Mouse (Mus musculus): ENCODE results near the gene Mapk3. TPM values are rescaled to one million over a fixed set of nuclear protein-coding genes. Genes with fewer than 3 reads are reported as not detected.

Gene Mapk3
- polyA plus RNA-seq, 1 experiment = 130 TPM

DNA sequence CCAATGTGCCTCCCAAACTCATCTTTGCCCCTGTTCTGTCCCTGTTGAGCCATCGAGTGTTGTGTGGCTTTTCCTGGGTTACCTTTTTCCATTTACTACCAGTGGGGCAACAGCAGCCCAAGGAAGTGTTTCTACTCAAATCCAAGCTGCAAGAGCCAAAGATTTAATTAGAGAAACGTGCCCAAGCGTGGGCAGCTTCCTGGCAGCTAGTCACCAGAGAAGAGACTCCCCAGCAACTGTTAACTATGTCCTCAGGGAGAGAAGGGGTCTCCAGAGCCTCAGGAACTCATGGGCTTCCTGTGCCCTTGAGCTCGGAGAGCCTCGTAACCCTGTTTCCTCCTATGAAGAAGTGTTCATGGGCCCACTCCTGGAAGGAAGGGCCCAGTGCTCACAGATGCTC, 18.4 kb upstream of the Mapk3 start:
- WGBS = 85% methylated on average over 5 of the region's 5 CpGs
- no peak overlapping the region for H3K27ac ChIP-seq (ENCODE audit: control insufficient read depth, insufficient read depth, low read length)
- H3K4me3 ChIP-seq (ENCODE audit: control insufficient read depth, insufficient read depth, low read length) = no peak overlapping the region
- DNase-seq = no peak
- TF ChIP-seq CTCF (IDR thresholded peaks at IDR 0.05; ENCODE audit: borderline replicate concordance, control insufficient read depth, extremely low read depth, insufficient read depth, low read length, poor library complexity) = no peak
- no peak for TF ChIP-seq POLR2A (IDR thresholded peaks at IDR 0.05; ENCODE audit: control insufficient read depth, extremely low read depth, insufficient read depth, low read length, poor library complexity)
- H3K4me1 ChIP-seq (replicated peaks; ENCODE audit: control insufficient read depth, insufficient read depth, low read length) = no peaks in the 10 kb centered on the region
- no peaks in the 10 kb centered on the region for H3K36me3 ChIP-seq (ENCODE audit: control insufficient read depth, insufficient read depth, low read length)
- no peaks in the 10 kb centered on the region for H3K27me3 ChIP-seq (ENCODE audit: control insufficient read depth, insufficient read depth, low read length)

DNA sequence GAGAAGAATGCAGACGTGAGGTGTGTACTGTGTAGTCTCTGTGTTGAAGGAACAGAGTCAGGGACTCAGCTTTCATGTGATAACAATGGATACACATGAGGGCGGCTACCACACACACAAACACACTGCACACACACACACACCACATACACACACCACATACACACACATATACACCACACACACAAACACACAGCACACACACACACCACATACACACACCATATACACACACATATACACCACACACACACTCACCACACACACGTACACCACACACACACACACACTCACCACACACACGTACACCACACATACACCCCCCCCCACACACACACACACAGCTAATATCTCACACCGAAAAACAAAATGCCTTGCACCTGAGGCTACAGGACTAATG, 17.9 kb upstream of the Mapk3 start:
- H3K4me1 ChIP-seq (replicated peaks; ENCODE audit: control insufficient read depth, insufficient read depth, low read length) = no peaks in the 10 kb centered on the region
- H3K27ac ChIP-seq (ENCODE audit: control insufficient read depth, insufficient read depth, low read length) = no peak overlapping the region
- no peak overlapping the region for H3K4me3 ChIP-seq (ENCODE audit: control insufficient read depth, insufficient read depth, low read length)
- no peaks in the 10 kb centered on the region for H3K27me3 ChIP-seq (ENCODE audit: control insufficient read depth, insufficient read depth, low read length)
- no peak for DNase-seq
- WGBS = 97% methylated on average over 5 of the region's 5 CpGs
- no peaks in the 10 kb centered on the region for H3K36me3 ChIP-seq (ENCODE audit: control insufficient read depth, insufficient read depth, low read length)
- TF ChIP-seq POLR2A (IDR thresholded peaks at IDR 0.05; ENCODE audit: control insufficient read depth, extremely low read depth, insufficient read depth, low read length, poor library complexity) = no peak
- TF ChIP-seq CTCF (IDR thresholded peaks at IDR 0.05; ENCODE audit: borderline replicate concordance, control insufficient read depth, extremely low read depth, insufficient read depth, low read length, poor library complexity) = no peak

DNA sequence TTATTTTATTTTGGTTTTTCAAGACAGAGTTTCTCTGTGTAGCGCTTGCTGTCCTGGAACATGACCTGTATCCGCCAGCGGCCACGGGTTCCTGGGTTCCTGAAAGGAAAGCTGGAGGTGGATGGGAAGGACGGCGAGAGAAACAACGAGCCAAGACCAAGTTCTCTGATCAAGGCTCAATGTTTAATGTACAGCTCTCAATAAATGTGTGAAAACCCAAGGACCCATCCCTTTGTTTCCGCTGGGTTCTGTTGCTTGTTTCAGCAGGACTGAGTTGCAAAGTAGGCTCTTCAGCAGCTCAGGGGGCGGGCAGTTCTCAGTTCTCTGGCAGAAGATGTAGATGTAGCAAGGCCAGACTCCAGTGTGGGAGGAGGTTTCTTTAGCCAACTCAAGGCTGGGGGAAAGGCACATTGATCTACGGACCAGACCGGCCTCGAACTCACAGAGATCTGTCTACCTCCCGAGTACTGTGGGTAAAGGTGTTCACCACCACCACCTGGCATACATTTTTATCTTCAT, 17.4 kb upstream of the Mapk3 start:
- no peak overlapping the region for H3K4me3 ChIP-seq (ENCODE audit: control insufficient read depth, insufficient read depth, low read length)
- WGBS = 95% methylated on average over 13 of the region's 13 CpGs
- DNase-seq = no peak
- no peaks in the 10 kb centered on the region for H3K4me1 ChIP-seq (replicated peaks; ENCODE audit: control insufficient read depth, insufficient read depth, low read length)
- H3K27me3 ChIP-seq (ENCODE audit: control insufficient read depth, insufficient read depth, low read length) = no peaks in the 10 kb centered on the region
- no peaks in the 10 kb centered on the region for H3K36me3 ChIP-seq (ENCODE audit: control insufficient read depth, insufficient read depth, low read length)
- TF ChIP-seq POLR2A (IDR thresholded peaks at IDR 0.05; ENCODE audit: control insufficient read depth, extremely low read depth, insufficient read depth, low read length, poor library complexity) = no peak
- H3K27ac ChIP-seq (ENCODE audit: control insufficient read depth, insufficient read depth, low read length) = no peak overlapping the region

DNA sequence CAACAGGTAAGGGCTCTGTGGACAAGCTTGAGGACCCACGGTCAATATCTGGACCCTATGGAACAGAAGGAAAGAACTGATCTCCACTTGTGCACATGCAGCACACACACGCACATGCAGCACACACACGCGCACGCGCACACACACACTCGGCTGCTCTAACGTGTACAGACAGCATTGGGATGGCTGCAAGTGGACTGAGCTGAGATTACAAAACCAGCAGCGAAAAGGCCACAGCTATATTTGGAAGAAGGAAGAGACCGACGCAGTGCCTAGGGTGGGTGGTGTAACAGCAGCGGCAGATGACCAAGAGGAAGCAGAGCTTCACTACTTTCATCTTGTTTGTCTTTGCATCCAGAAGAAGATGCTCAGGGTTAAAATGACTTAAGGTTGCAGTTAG, 13.3 kb upstream of the Mapk3 start:
- no peak for TF ChIP-seq POLR2A (IDR thresholded peaks at IDR 0.05; ENCODE audit: control insufficient read depth, extremely low read depth, insufficient read depth, low read length, poor library complexity)
- TF ChIP-seq CTCF (IDR thresholded peaks at IDR 0.05; ENCODE audit: borderline replicate concordance, control insufficient read depth, extremely low read depth, insufficient read depth, low read length, poor library complexity) = no peak
- 69% methylated on average over 12 of the region's 12 CpGs for WGBS
- no peaks in the 10 kb centered on the region for H3K27me3 ChIP-seq (ENCODE audit: control insufficient read depth, insufficient read depth, low read length)
- H3K36me3 ChIP-seq (ENCODE audit: control insufficient read depth, insufficient read depth, low read length) = no peaks in the 10 kb centered on the region
- H3K4me3 ChIP-seq (ENCODE audit: control insufficient read depth, insufficient read depth, low read length) = no peak overlapping the region
- no peak overlapping the region for H3K27ac ChIP-seq (ENCODE audit: control insufficient read depth, insufficient read depth, low read length)
- H3K4me1 ChIP-seq (replicated peaks; ENCODE audit: control insufficient read depth, insufficient read depth, low read length) = peaks cover 5% of the 10 kb centered on the region; the same call in 1 of the 2 replicates
- DNase-seq = no peak

DNA sequence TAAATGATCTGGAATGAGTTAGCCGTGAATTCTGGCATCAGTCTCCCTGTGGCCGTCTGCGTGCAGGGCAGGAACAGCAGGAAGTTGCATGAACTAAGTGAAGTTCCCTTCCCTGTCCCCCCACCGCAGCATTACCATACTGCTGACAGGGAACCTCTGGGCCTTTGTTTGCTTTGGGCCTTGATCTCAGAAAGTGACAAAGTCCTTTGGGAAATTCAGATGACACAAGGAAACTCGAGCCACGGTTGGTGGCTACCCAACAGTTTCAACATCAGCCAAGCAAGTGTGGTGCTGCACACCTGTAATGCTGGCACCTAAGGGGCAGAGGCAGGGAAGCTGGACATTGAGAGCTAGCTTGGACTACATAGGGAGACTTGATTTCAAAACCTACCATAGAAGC, 12.6 kb upstream of the Mapk3 start:
- H3K27me3 ChIP-seq (ENCODE audit: control insufficient read depth, insufficient read depth, low read length) = no peaks in the 10 kb centered on the region
- H3K36me3 ChIP-seq (ENCODE audit: control insufficient read depth, insufficient read depth, low read length) = no peaks in the 10 kb centered on the region
- TF ChIP-seq POLR2A (IDR thresholded peaks at IDR 0.05; ENCODE audit: control insufficient read depth, extremely low read depth, insufficient read depth, low read length, poor library complexity) = no peak
- no peak for TF ChIP-seq CTCF (IDR thresholded peaks at IDR 0.05; ENCODE audit: borderline replicate concordance, control insufficient read depth, extremely low read depth, insufficient read depth, low read length, poor library complexity)
- no peak overlapping the region for H3K4me3 ChIP-seq (ENCODE audit: control insufficient read depth, insufficient read depth, low read length)
- H3K27ac ChIP-seq (ENCODE audit: control insufficient read depth, insufficient read depth, low read length) = no peak overlapping the region
- H3K4me1 ChIP-seq (replicated peaks; ENCODE audit: control insufficient read depth, insufficient read depth, low read length) = peaks cover 5% of the 10 kb centered on the region; the same call in 1 of the 2 replicates
- no peak for DNase-seq
- WGBS = 18% methylated on average over 6 of the region's 6 CpGs

GRCm38 (mm10) chr7:126748824-126749223, 10.6 kb upstream of the Mapk3 start:
- no peak for TF ChIP-seq CTCF (IDR thresholded peaks at IDR 0.05; ENCODE audit: borderline replicate concordance, control insufficient read depth, extremely low read depth, insufficient read depth, low read length, poor library complexity)
- no peak for TF ChIP-seq POLR2A (IDR thresholded peaks at IDR 0.05; ENCODE audit: control insufficient read depth, extremely low read depth, insufficient read depth, low read length, poor library complexity)
- no peak for DNase-seq
- no peak overlapping the region for H3K27ac ChIP-seq (ENCODE audit: control insufficient read depth, insufficient read depth, low read length)
- no peaks in the 10 kb centered on the region for H3K36me3 ChIP-seq (ENCODE audit: control insufficient read depth, insufficient read depth, low read length)
- H3K4me1 ChIP-seq (replicated peaks; ENCODE audit: control insufficient read depth, insufficient read depth, low read length) = peaks cover 5% of the 10 kb centered on the region; the same call in 1 of the 2 replicates
- no peaks in the 10 kb centered on the region for H3K27me3 ChIP-seq (ENCODE audit: control insufficient read depth, insufficient read depth, low read length)
- 92% methylated on average over 7 of the region's 7 CpGs for WGBS
- no peak overlapping the region for H3K4me3 ChIP-seq (ENCODE audit: control insufficient read depth, insufficient read depth, low read length)
